Mouse (Mus musculus) forebrain, embryonic 13.5 days (tissue): ENCODE measurements at regions not wholly inside any gene's neighbourhood (a gene's known extent, or its start where the extent isn't known, plus 50 kb on each side); places are given as distances from the start of the nearest gene placed in this dataset.
"Not testable (repeated sequence)": the region's sequence is repeated elsewhere in the genome, so short reads cannot be mapped to it uniquely, and the experiment has no call there.

Source experiments
- ATAC-seq: fragments of 200-750 bp; cut with Nextera tagmentation; 2 replicates; pipeline ENCODE4 v1.8.0; 2017
- H3K27ac ChIP-seq: fragments of 300-500 bp; sonication (generic); 2 replicates; pipeline ENCODE4 v1.5.1; 2015; ENCODE audit warnings: inconsistent platforms, mild to moderate bottlenecking, moderate library complexity
- H3K27me3 ChIP-seq: fragments of 300-500 bp; sonication (generic); 2 replicates; pipeline ENCODE4 v1.6.1; 2015; ENCODE audit warnings: mild to moderate bottlenecking, inconsistent platforms
- H3K36me3 ChIP-seq: fragments of 300-500 bp; sonication (generic); 2 replicates; pipeline ENCODE4 v1.6.1; 2015; ENCODE audit warnings: mild to moderate bottlenecking, inconsistent platforms; ENCODE audit not compliant: poor library complexity, severe bottlenecking
- H3K4me1 ChIP-seq: fragments of 300-500 bp; sonication (generic); 2 replicates; pipeline ENCODE4 v1.6.1; 2015; ENCODE audit warnings: inconsistent platforms
- H3K4me2 ChIP-seq: fragments of 300-500 bp; sonication (generic); 2 replicates; pipeline ENCODE4 v1.6.1; 2015; ENCODE audit warnings: inconsistent platforms, mild to moderate bottlenecking, moderate library complexity
- H3K4me3 ChIP-seq: fragments of 300-500 bp; sonication (generic); 2 replicates; pipeline ENCODE4 v1.5.1; 2015; ENCODE audit warnings: mild to moderate bottlenecking, inconsistent platforms
- H3K9ac ChIP-seq: fragments of 300-500 bp; sonication (generic); 2 replicates; pipeline ENCODE4 v1.6.1; 2015; ENCODE audit warnings: mild to moderate bottlenecking, inconsistent platforms
- H3K9me3 ChIP-seq: fragments of 300-500 bp; sonication (generic); replicated peaks from 2 replicates; pipeline ENCODE4 v1.6.1; 2016; ENCODE audit warnings: inconsistent platforms
- WGBS: fragments of 180-500 bp; shearing (Covaris S2); methylation state at CpG from one replicate; pipeline ENCODE4 v1.1.7; 2015; 5-methylcytosine and 5-hydroxymethylcytosine counted together

GRCm38 (mm10) chr6:5663433-5664175 lies 61.8 kb upstream of the Dync1i1 start:
- no peaks in the 10 kb centered on the region for H3K9me3 ChIP-seq
- ATAC-seq: no peak
- H3K9ac ChIP-seq: no peak overlapping the region
- no peak overlapping the region for H3K4me3 ChIP-seq
- no peak overlapping the region for H3K4me2 ChIP-seq
- no peaks in the 10 kb centered on the region for H3K4me1 ChIP-seq
- 92% methylated on average over 11 of the region's 11 CpGs for WGBS
- no peaks in the 10 kb centered on the region for H3K27me3 ChIP-seq
- no peak overlapping the region for H3K27ac ChIP-seq
- no peaks in the 10 kb centered on the region for H3K36me3 ChIP-seq

- ATAC-seq: peak; percentile 87
- Histone ChIP-seq H3K4me2 (no peak overlapping the region), H3K9ac (no peak overlapping the region), H3K27me3 (peaks cover 4% of the 10 kb centered on the region; the same call in 1 of the 2 replicates), H3K4me1 (no peaks in the 10 kb centered on the region), H3K36me3 (no peaks in the 10 kb centered on the region), H3K9me3 (no peaks in the 10 kb centered on the region), H3K4me3 (no peak overlapping the region), H3K27ac (no peak overlapping the region)
- 30% methylated on average over 9 of the region's 9 CpGs for WGBS
Measured at GRCm38 (mm10) chr6:5645150-5645732, 80.2 kb upstream of the Dync1i1 start.

GRCm38 (mm10) chr6:5634222-5634621 lies 91.2 kb upstream of the Dync1i1 start:
- Histone ChIP-seq H3K27me3 (no peaks in the 10 kb centered on the region), H3K4me3 (no peak overlapping the region), H3K4me2 (no peak overlapping the region), H3K27ac (no peak overlapping the region), H3K4me1 (no peaks in the 10 kb centered on the region), H3K9ac (no peak overlapping the region), H3K36me3 (no peaks in the 10 kb centered on the region), H3K9me3 (no peaks in the 10 kb centered on the region)
- ATAC-seq: no peak
- 92% methylated on average over 9 of the region's 9 CpGs for WGBS

GRCm38 (mm10) chr6:5633036-5633708 lies 92.3 kb upstream of the Dync1i1 start:
- H3K4me2 ChIP-seq: no peak overlapping the region; the same call in 1 of the 2 replicates
- H3K27ac ChIP-seq: no peak overlapping the region
- no peaks in the 10 kb centered on the region for H3K36me3 ChIP-seq
- H3K27me3 ChIP-seq: no peaks in the 10 kb centered on the region
- no peak overlapping the region for H3K9ac ChIP-seq
- H3K4me3 ChIP-seq: no peak overlapping the region
- H3K4me1 ChIP-seq: no peaks in the 10 kb centered on the region
- WGBS: 23% methylated on average over 10 of the region's 10 CpGs
- ATAC-seq: peak; percentile 58
- no peaks in the 10 kb centered on the region for H3K9me3 ChIP-seq

GRCm38 (mm10) chr6:5624085-5624484 lies 101.4 kb upstream of the Dync1i1 start:
- no peak for ATAC-seq
- Histone ChIP-seq H3K27ac (no peak overlapping the region), H3K4me2 (no peak overlapping the region), H3K9ac (no peak overlapping the region), H3K4me3 (no peak overlapping the region), H3K4me1 (no peaks in the 10 kb centered on the region), H3K36me3 (no peaks in the 10 kb centered on the region), H3K27me3 (no peaks in the 10 kb centered on the region), H3K9me3 (0 out of 2 replicates have a peak, but pooled peaks cover 4% of the 10 kb centered on the region)
- WGBS: 76% methylated on average over 2 of the region's 2 CpGs

GRCm38 (mm10) chr6:5621582-5621981 lies 103.9 kb upstream of the Dync1i1 start:
- Histone ChIP-seq H3K27ac (no peak overlapping the region), H3K36me3 (no peaks in the 10 kb centered on the region), H3K9me3 (0 out of 2 replicates have a peak, but pooled peaks cover 4% of the 10 kb centered on the region), H3K4me1 (no peaks in the 10 kb centered on the region), H3K9ac (no peak overlapping the region), H3K4me3 (no peak overlapping the region), H3K4me2 (no peak overlapping the region), H3K27me3 (no peaks in the 10 kb centered on the region)
- 91% methylated on average over 3 of the region's 3 CpGs for WGBS
- ATAC-seq: no peak

GRCm38 (mm10) chr6:5594011-5594410 lies 97.9 kb upstream of the Pdk4 start:
- no peak for ATAC-seq
- 82% methylated on average over 6 of the region's 6 CpGs for WGBS

GRCm38 (mm10) chr6:5589635-5590034 lies 93.5 kb upstream of the Pdk4 start:
- H3K27ac ChIP-seq: no peak overlapping the region
- WGBS: 6% methylated on average over 10 of the region's 10 CpGs

More at GRCm38 (mm10) chr6:5594011-5594410, 97.9 kb upstream of the Pdk4 start:
- Histone ChIP-seq H3K27ac (no peak overlapping the region), H3K9me3 (no peaks in the 10 kb centered on the region), H3K27me3 (no peaks in the 10 kb centered on the region), H3K4me3 (no peak overlapping the region), H3K9ac (no peak overlapping the region), H3K4me1 (no peaks in the 10 kb centered on the region), H3K4me2 (no peak overlapping the region), H3K36me3 (no peaks in the 10 kb centered on the region)

GRCm38 (mm10) chr6:5582923-5583525 lies 86.9 kb upstream of the Pdk4 start:
- H3K4me3 ChIP-seq: no peak overlapping the region
- no peak for ATAC-seq
- 90% methylated on average over 2 of the region's 2 CpGs for WGBS
- H3K9ac ChIP-seq: no peak overlapping the region
- H3K4me1 ChIP-seq: no peaks in the 10 kb centered on the region
- H3K27me3 ChIP-seq: no peaks in the 10 kb centered on the region
- no peaks in the 10 kb centered on the region for H3K9me3 ChIP-seq
- H3K27ac ChIP-seq: no peak overlapping the region
- H3K36me3 ChIP-seq: no peaks in the 10 kb centered on the region
- H3K4me2 ChIP-seq: no peak overlapping the region

More at GRCm38 (mm10) chr6:5589635-5590034, 93.5 kb upstream of the Pdk4 start:
- no peaks in the 10 kb centered on the region for H3K36me3 ChIP-seq
- no peak overlapping the region for H3K9ac ChIP-seq
- no peak overlapping the region for H3K4me2 ChIP-seq
- H3K4me3 ChIP-seq: no peak overlapping the region
- no peaks in the 10 kb centered on the region for H3K27me3 ChIP-seq
- H3K9me3 ChIP-seq: no peaks in the 10 kb centered on the region
- no peaks in the 10 kb centered on the region for H3K4me1 ChIP-seq
- peak; percentile 90 for ATAC-seq

GRCm38 (mm10) chr6:5576891-5577290 lies 80.8 kb upstream of the Pdk4 start:
- not testable (repeated sequence) for ATAC-seq, H3K4me2 ChIP-seq, H3K27me3 ChIP-seq, H3K9me3 ChIP-seq, H3K4me3 ChIP-seq, H3K9ac ChIP-seq, H3K27ac ChIP-seq, H3K36me3 ChIP-seq, H3K4me1 ChIP-seq
- 86% methylated on average over 2 of the region's 2 CpGs for WGBS

GRCm38 (mm10) chr6:5566582-5566981 lies 70.5 kb upstream of the Pdk4 start:
- H3K4me2 ChIP-seq: no peak overlapping the region
- no peak overlapping the region for H3K27ac ChIP-seq
- 79% methylated on average over 5 of the region's 5 CpGs for WGBS
- no peaks in the 10 kb centered on the region for H3K36me3 ChIP-seq
- no peak overlapping the region for H3K9ac ChIP-seq
- no peaks in the 10 kb centered on the region for H3K27me3 ChIP-seq
- H3K4me1 ChIP-seq: no peaks in the 10 kb centered on the region
- ATAC-seq: no peak
- no peak overlapping the region for H3K4me3 ChIP-seq
- H3K9me3 ChIP-seq: no peaks in the 10 kb centered on the region

GRCm38 (mm10) chr6:5565049-5565448 lies 68.9 kb upstream of the Pdk4 start:
- no peak overlapping the region for H3K4me2 ChIP-seq
- no peaks in the 10 kb centered on the region for H3K27me3 ChIP-seq
- H3K4me1 ChIP-seq: no peaks in the 10 kb centered on the region
- no peak overlapping the region for H3K4me3 ChIP-seq
- no peak overlapping the region for H3K27ac ChIP-seq
- no peaks in the 10 kb centered on the region for H3K9me3 ChIP-seq
- no peaks in the 10 kb centered on the region for H3K36me3 ChIP-seq
- ATAC-seq: no peak
- H3K9ac ChIP-seq: no peak overlapping the region
- 83% methylated on average over 2 of the region's 2 CpGs for WGBS
